Mouse (Mus musculus) liver, embryonic 14.5 days (tissue): Measurements from ENCODE around the gene H2al1o. TPM values are rescaled to one million over a fixed set of nuclear protein-coding genes. Genes with fewer than 3 reads are reported as not detected.
"Not testable (repeated sequence)": the region's sequence is repeated elsewhere in the genome, so short reads cannot be mapped to it uniquely, and the experiment has no call there.

Source experiments
- ATAC-seq: fragments of 200-750 bp; cut with Nextera tagmentation; 2 replicates; pipeline ENCODE4 v1.8.0; 2017; ENCODE audit warnings: moderate number of reproducible peaks, mild to moderate bottlenecking, moderate library complexity; ENCODE audit not compliant: insufficient read depth
- DNase-seq, 3 experiments: peaks; one replicate each; pipeline ENCODE4 v3.0.0-alpha.2; 2012 to 2013; ENCODE audit warnings: low read depth in 3 of 3, low spot score in 3 of 3
- H3K27ac ChIP-seq: fragments of 300-500 bp; sonication (generic); 2 replicates; pipeline ENCODE4 v1.5.1; 2014; ENCODE audit warnings: moderate library complexity, mild to moderate bottlenecking, control low read depth, inconsistent platforms
- H3K27me3 ChIP-seq: fragments of 300-500 bp; sonication (generic); 2 replicates; pipeline ENCODE4 v1.6.1; 2014; ENCODE audit warnings: mild to moderate bottlenecking, low read length, moderate library complexity; ENCODE audit not compliant: control insufficient read depth, insufficient read depth
- H3K36me3 ChIP-seq: fragments of 300-500 bp; sonication (generic); replicated peaks from 2 replicates; pipeline ENCODE4 v1.6.1; 2014; ENCODE audit warnings: low read depth; ENCODE audit not compliant: control insufficient read depth, insufficient read depth
- H3K4me1 ChIP-seq, 2 experiments: fragments of 200-500 bp in 1 of 2; fragments of 300-500 bp in 1 of 2; sonication (generic) in 1 of 2; replicated peaks; 2 replicates each; pipeline ENCODE4 v1.6.1; 2012 to 2014; ENCODE audit warnings: antibody characterized with exemption in 1 of 2, inconsistent platforms in 1 of 2, low read length in 1 of 2; ENCODE audit not compliant: control insufficient read depth in 2 of 2, insufficient read depth in 2 of 2
- H3K4me2 ChIP-seq: fragments of 300-500 bp; sonication (generic); 2 replicates; pipeline ENCODE4 v1.6.1; 2014; ENCODE audit warnings: low read depth, mild to moderate bottlenecking, control low read depth, moderate library complexity
- H3K4me3 ChIP-seq, 2 experiments: fragments of 200-500 bp in 1 of 2; fragments of 300-500 bp in 1 of 2; sonication (generic) in 1 of 2; 2 replicates each; pipeline ENCODE4 v1.5.1; 2012 to 2014; ENCODE audit warnings: low read depth in 2 of 2, low read length in 2 of 2, mild to moderate bottlenecking in 2 of 2, control low read depth in 1 of 2, inconsistent platforms in 1 of 2, moderate library complexity in 1 of 2; ENCODE audit not compliant: insufficient read depth in 1 of 2
- H3K9ac ChIP-seq: fragments of 300-500 bp; sonication (generic); replicated peaks from 2 replicates; pipeline ENCODE4 v1.6.1; 2014; ENCODE audit warnings: mild to moderate bottlenecking, control low read depth, moderate library complexity
- H3K9me3 ChIP-seq: fragments of 300-500 bp; sonication (generic); 2 replicates; pipeline ENCODE4 v1.6.1; 2016; ENCODE audit warnings: low read length, mixed read lengths; ENCODE audit not compliant: control insufficient read depth
- CTCF ChIP-seq: IDR thresholded peaks from 2 replicates; pipeline ENCODE4 v1.5.1; 2016; ENCODE audit warnings: antibody characterized with exemption, low read depth, control low read depth
- EP300 ChIP-seq: IDR thresholded peaks from 2 replicates; pipeline ENCODE4 v1.6.1; 2016; ENCODE audit warnings: antibody characterized with exemption, low read depth
- WGBS: fragments of 180-500 bp; shearing (Covaris S2); extraction: QIAGEN DNeasy Blood & Tissue Kit; methylation state at CpG from one replicate; pipeline ENCODE4 v1.1.7; 2014; ENCODE audit not compliant: insufficient replicate concordance; 5-methylcytosine and 5-hydroxymethylcytosine counted together
- polyA plus RNA-seq, 2 experiments: library from polyadenylated mRNA; depleted of rRNA in 1 of 2; stranded (reverse) in 1 of 2; unstranded in 1 of 2; fragments of >200 nt; fragmentation: Nextera tagmentation in 1 of 2; extraction: Ambion mirVana in 1 of 2; gene quantifications; 2 replicates each; pipeline versions ENCODE4 v1.2.1 to v1.2.3; 2012 to 2014

H2al1o gene
- not detected in 2 replicates for polyA plus RNA-seq (2012; rRNA removed)
- polyA plus RNA-seq (2014; fragmentation: Nextera tagmentation; extraction: Ambion mirVana) = not detected in 2 replicates

DNA sequence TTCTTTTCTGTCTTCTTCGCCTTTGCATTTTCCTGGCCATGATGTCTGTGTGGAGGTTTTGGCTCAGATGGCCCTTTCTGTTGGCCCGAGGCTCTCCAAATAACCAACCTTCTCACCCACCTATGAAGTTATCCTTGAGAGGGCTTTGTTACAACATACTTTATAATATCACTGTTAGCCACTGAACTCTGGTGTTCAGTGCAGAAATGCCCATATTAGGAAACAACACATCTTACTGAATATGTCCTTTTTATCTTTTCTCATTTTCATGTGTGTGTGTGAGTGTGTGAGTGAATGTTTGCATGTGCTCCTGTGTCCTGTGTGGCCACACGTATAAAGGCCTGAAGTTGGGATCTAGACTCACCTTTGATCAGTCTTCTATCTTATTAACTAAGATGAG lies at the start of gene H2al1o:
H2al1o (minus strand) TSS at position 101 of the 400 bp plus-strand sequence.
- not testable (repeated sequence) for ATAC-seq, DNase-seq, H3K27me3 ChIP-seq, H3K4me2 ChIP-seq, H3K9ac ChIP-seq, H3K9me3 ChIP-seq, H3K4me3 ChIP-seq, H3K4me1 ChIP-seq, H3K36me3 ChIP-seq, H3K27ac ChIP-seq
- WGBS = 53% methylated on average over 3 of the region's 3 CpGs

DNA sequence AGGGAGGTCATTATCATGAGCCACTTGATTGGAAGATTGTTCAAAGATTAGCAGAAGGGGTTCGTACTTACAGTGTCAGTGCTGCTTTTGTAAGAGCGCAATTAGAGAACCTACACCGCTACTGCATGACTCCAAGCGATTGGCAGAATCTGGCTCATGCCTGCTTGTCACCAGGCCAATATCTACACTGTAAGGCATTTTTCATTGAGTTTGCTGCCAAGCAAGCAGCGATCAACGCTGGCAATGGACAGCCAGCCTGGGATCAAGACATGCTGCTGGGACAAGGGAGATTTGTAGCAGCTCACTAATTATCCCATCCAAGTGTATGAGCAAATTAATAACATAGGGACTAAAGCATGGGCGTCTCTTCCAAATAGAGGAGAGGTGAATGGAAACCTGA lies 25.8 kb upstream of the H2al1o start:
- H3K9ac ChIP-seq, H3K4me2 ChIP-seq, H3K4me3 ChIP-seq, DNase-seq, H3K36me3 ChIP-seq, H3K4me1 ChIP-seq, ATAC-seq, H3K27me3 ChIP-seq, H3K27ac ChIP-seq, H3K9me3 ChIP-seq: not testable (repeated sequence)
- 78% methylated on average over 7 of the region's 7 CpGs for WGBS

DNA sequence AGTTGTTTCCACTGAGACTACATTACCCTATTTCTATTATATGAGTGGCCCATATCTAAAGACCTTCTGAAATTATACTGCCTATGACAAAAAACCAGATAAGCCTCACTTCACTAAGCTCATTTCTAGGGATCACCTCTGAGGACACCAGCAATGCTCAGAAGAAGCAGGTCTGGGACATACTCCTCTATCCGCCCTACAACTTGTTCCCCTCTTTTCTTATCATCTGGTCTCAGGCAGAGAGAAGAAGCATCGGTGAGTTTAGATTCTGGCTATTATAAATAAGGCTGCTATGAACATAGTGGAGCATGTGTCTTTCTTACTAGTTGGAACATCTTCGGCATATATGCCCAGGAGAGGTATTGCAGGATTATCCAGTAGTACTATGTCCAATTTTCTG lies 35.3 kb downstream of the H2al1o start:
- H3K36me3 ChIP-seq = no peaks in the 10 kb centered on the region
- DNase-seq = peak in 1 of 3 experiments; percentile 30
- no peak for TF ChIP-seq CTCF
- TF ChIP-seq EP300 = no peak
- no peak overlapping the region for H3K4me2 ChIP-seq
- no peak overlapping the region for H3K9ac ChIP-seq
- no peak overlapping the region for H3K27ac ChIP-seq
- no peaks in the 10 kb centered on the region for H3K27me3 ChIP-seq
- H3K4me1 ChIP-seq = no peaks in the 10 kb centered on the region
- 49% methylated on average over 3 of the region's 3 CpGs for WGBS
- H3K9me3 ChIP-seq = no peaks in the 10 kb centered on the region
- ATAC-seq = peak; percentile 13; the same call in 1 of the 2 replicates
- no peak overlapping the region for H3K4me3 ChIP-seq

Other genes with a start within 250 kb of the H2al1o start
- gene H2al1k, start 221.8 kb downstream of the H2al1o start, polyA plus RNA-seq (2012; rRNA removed) = not detected in 2 replicates
- gene H2al1k, start 221.8 kb downstream of the H2al1o start, polyA plus RNA-seq (2014; fragmentation: Nextera tagmentation; extraction: Ambion mirVana) = not detected in 2 replicates
- gene Cybb, start 84.6 kb downstream of the H2al1o start, polyA plus RNA-seq (2012; rRNA removed) = 1.7 and 2.8 TPM in 2 replicates
- gene Cybb, start 84.6 kb downstream of the H2al1o start, polyA plus RNA-seq (2014; fragmentation: Nextera tagmentation; extraction: Ambion mirVana) = 9.2 and 9.3 TPM in 2 replicates
- 7.2 and 13.2 TPM in 2 replicates for gene Dynlt3, start 90.6 kb upstream of the H2al1o start, polyA plus RNA-seq (2012; rRNA removed)
- gene Dynlt3, start 90.6 kb upstream of the H2al1o start, polyA plus RNA-seq (2014; fragmentation: Nextera tagmentation; extraction: Ambion mirVana) = 27.9 TPM in 2 replicates